Mouse (Mus musculus) C2C12 (cell line): ENCODE measurements around the gene Pbx1. TPM values are rescaled to one million over a fixed set of nuclear protein-coding genes. Genes with fewer than 3 reads are reported as not detected.

Experiments used
- H3K27me3 ChIP-seq: one replicate; pipeline ENCODE4 v1.6.1; 2011; ENCODE audit not compliant: control insufficient read depth, insufficient read depth, insufficient read length
- H3K36me3 ChIP-seq: one replicate; pipeline ENCODE4 v1.6.1; 2011; ENCODE audit not compliant: control insufficient read depth, insufficient read depth
- H3K4me3 ChIP-seq: one replicate; pipeline ENCODE4 v1.5.1; 2011; ENCODE audit warnings: mild to moderate bottlenecking, control low read depth; ENCODE audit not compliant: poor library complexity, insufficient read depth, severe bottlenecking
- H3K79me2 ChIP-seq: one replicate; pipeline ENCODE4 v1.6.1; 2011; ENCODE audit not compliant: control insufficient read depth, insufficient read depth
- H3K79me3 ChIP-seq: one replicate; pipeline ENCODE4 v1.6.1; 2011; ENCODE audit warnings: low read depth, control low read depth
- H3ac ChIP-seq: one replicate; pipeline ENCODE3; 2011; ENCODE audit warnings: low read depth; ENCODE audit not compliant: control insufficient read depth, insufficient read length
- CEBPB ChIP-seq: IDR thresholded peaks from one replicate; pipeline ENCODE4 v1.6.1; 2011; ENCODE audit warnings: low read depth, mild to moderate bottlenecking, control low read depth, moderate library complexity
- CTCF ChIP-seq: IDR thresholded peaks from one replicate; pipeline ENCODE4 v1.5.1; 2011; ENCODE audit not compliant: control insufficient read depth, insufficient read depth, insufficient read length
- FOSL1 ChIP-seq: IDR thresholded peaks from one replicate; pipeline ENCODE4 v1.8.0; 2011; ENCODE audit warnings: mild to moderate bottlenecking, low read length; ENCODE audit not compliant: poor library complexity, insufficient read depth, severe bottlenecking
- MAX ChIP-seq: IDR thresholded peaks from one replicate; pipeline ENCODE4 v1.6.1; 2011; ENCODE audit warnings: mild to moderate bottlenecking, control low read depth
- MYOD1 ChIP-seq: IDR thresholded peaks from one replicate; pipeline ENCODE4 v1.6.1; 2011; ENCODE audit warnings: low read depth; ENCODE audit not compliant: control insufficient read depth, insufficient read length
- MYOG ChIP-seq: IDR thresholded peaks from one replicate; pipeline ENCODE4 v1.6.1; 2011; ENCODE audit not compliant: control insufficient read depth, insufficient read length; ENCODE audit errors: extremely low read depth
- USF1 ChIP-seq: IDR thresholded peaks from one replicate; pipeline ENCODE4 v1.6.1; 2011; ENCODE audit warnings: low read depth, mild to moderate bottlenecking, control low read depth, moderate library complexity
- polyA plus RNA-seq: library from polyadenylated mRNA; unstranded; fragments of >200 nt; fragmentation: generic; extraction: Trizol; gene quantifications from one replicate; pipeline ENCODE4 v1.2.1, GENCODE M21; 2012; ENCODE audit warnings: missing spikeins

Pbx1 gene
- polyA plus RNA-seq, 1 experiment, result 29.4 TPM

DNA sequence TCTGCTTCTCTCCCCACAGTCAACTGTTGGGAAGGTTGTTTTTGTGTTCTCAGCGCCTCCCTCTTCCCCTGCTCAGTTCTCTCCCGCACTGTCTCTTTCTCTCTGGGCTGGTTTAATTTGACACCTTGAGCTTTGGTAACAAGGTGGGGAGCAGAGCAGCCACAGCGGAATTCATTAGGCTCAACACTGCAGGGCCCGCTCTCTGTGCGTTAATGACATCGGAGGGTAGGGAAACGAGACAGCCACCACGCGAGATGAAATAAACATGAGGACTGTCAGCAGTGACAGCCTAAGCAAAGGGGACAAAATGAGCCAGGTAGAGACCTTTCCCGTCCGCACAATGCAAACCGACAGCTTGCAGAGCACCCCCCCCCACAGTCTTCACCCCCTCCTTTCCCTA is 90.2 kb downstream of the Pbx1 start:
- H3K4me3 ChIP-seq, result no peak overlapping the region

DNA sequence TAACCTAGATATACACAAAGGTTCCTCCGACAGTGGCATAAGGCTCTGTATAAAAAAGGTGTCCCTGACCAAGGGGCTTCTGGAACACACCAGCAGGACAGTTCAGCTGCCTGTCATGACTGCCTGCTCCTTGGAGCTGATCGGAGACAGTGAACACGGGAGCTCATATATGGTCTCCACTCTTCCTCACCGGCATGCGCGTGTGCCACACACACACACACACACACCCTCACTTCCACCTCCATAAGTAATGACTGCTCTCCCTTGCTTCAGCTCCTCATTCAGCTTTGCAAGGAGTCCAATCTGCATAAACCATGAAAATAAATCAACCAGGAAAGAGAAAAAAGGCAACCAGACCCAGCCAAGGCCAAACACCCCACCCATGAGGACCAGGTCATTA is 90.7 kb downstream of the Pbx1 start:
- Histone ChIP-seq H3ac (no peak overlapping the region), H3K79me3 (peaks cover 23% of the 10 kb centered on the region), H3K4me3 (no peak overlapping the region), H3K36me3 (peaks cover 16% of the 10 kb centered on the region), H3K27me3 (no peaks in the 10 kb centered on the region), H3K79me2 (peaks cover 88% of the 10 kb centered on the region)
- TF ChIP-seq MYOD1 (no peak), MYOG (no peak), USF1 (no peak), FOSL1 (no peak), MAX (no peak)

More for the DNA sequence above, 90.2 kb downstream of the Pbx1 start:
- peaks cover 21% of the 10 kb centered on the region for H3K79me3 ChIP-seq
- no peaks in the 10 kb centered on the region for H3K27me3 ChIP-seq
- peaks cover 88% of the 10 kb centered on the region for H3K79me2 ChIP-seq
- no peak overlapping the region for H3ac ChIP-seq
- H3K36me3 ChIP-seq, result peaks cover 16% of the 10 kb centered on the region
- TF ChIP-seq MYOD1 (no peak), MYOG (no peak), FOSL1 (no peak), MAX (no peak), CEBPB (no peak), USF1 (no peak), CTCF (no peak)

DNA sequence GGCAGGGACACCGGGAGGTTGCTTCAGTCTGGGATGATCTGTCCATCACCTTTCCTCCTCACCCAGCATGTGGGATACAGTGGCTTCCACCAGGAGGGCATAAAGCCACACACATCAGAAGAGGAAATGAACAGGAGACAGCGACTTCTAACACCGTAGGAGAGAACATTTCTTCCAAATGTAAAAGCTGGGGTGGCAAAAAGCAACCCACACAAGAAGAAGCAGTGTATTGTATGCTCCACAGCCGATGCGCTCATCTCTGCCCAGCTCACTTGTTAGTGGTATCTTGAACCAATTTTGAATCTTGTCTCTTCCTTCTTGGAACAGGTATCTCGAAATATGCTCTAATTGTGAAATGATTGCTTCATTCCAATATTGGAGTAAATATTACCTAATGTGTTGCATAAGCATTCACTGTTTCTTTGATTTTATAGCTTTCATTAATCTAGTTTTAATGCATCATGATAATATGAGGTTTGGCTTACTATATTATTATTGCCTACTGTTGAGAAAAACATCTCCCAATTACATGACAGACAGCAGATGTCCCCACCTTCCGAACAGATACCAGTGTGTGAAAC is 95.7 kb downstream of the Pbx1 start:
- H3K36me3 ChIP-seq, result peaks cover 16% of the 10 kb centered on the region
- no peak overlapping the region for H3ac ChIP-seq
- H3K79me3 ChIP-seq, result peaks cover 34% of the 10 kb centered on the region
- H3K4me3 ChIP-seq, result no peak overlapping the region
- TF ChIP-seq MYOG, result no peak
- H3K27me3 ChIP-seq, result no peaks in the 10 kb centered on the region
- H3K79me2 ChIP-seq, result peaks cover 69% of the 10 kb centered on the region

DNA sequence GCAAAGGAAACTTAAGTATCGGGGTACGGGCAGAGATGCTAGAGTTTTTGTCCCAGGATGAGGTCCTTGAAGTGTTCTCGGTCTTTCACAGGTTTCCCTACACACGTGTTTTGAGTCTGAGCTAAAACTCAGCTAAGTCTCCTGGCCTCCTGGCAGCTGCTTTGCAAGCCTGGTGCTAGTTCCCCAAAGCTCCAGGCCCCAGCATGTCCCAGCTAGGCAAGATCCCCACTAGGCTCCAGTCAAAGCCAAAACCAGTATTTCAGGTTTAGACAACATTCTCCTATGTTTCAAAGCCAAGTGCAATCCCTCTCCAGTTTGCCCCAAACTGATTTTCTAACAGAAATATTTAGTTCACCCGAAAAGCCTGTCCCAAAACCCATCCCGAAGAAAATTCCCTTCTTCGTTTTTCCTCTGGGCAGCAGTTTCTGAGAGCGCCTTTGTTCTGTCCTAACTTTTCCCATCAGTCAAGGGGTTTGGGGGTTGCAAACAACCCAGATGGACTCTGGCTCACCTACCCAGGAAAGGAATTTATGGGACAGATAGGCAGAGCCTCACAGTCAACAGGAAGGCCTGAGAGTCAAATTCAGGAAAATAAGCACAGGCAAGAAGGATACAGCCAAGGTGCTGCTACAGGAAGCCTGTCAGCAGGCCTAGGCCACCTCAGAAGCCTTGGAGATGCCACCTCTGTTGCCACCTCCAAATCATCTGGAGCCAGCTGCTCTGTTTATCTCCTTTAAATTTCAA is 97.1 kb downstream of the Pbx1 start:
- H3K27me3 ChIP-seq, result no peaks in the 10 kb centered on the region

DNA sequence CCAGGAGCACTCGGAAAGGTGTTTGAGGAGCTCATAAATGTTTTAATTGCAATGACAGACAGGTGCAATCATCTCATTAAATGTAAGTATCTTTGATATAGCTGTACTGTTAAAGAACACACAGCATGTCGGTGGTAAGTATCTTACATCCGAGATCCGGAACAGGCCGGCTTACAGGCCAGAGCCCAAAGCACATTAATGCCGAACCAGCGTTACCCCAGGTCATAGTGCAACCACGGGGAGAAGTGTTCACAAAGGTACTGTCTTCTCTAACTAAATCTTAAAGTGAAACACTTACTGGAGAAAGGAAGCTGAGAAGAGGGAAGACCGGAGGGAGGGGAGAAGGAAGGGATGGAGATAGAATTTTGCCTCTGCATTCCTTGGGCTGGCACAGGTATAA is 100.0 kb downstream of the Pbx1 start:
- Histone ChIP-seq H3K79me3 (peaks cover 37% of the 10 kb centered on the region), H3ac (no peak overlapping the region), H3K36me3 (peaks cover 5% of the 10 kb centered on the region), H3K27me3 (no peaks in the 10 kb centered on the region), H3K79me2 (peaks cover 62% of the 10 kb centered on the region), H3K4me3 (no peak overlapping the region)
- no peak for TF ChIP-seq FOSL1
- no peak for TF ChIP-seq MYOG
- TF ChIP-seq CTCF, result no peak
- no peak for TF ChIP-seq CEBPB
- no peak for TF ChIP-seq USF1
- TF ChIP-seq MYOD1, result no peak
- TF ChIP-seq MAX, result no peak

More for the DNA sequence above, 97.1 kb downstream of the Pbx1 start:
- no peak for TF ChIP-seq MYOD1
- TF ChIP-seq FOSL1, result no peak
- TF ChIP-seq CEBPB, result no peak
- TF ChIP-seq USF1, result no peak
- no peak for TF ChIP-seq CTCF
- no peak for TF ChIP-seq MAX
- TF ChIP-seq MYOG, result no peak
- Histone ChIP-seq H3ac (no peak overlapping the region), H3K79me3 (peaks cover 38% of the 10 kb centered on the region), H3K36me3 (peaks cover 16% of the 10 kb centered on the region), H3K79me2 (peaks cover 61% of the 10 kb centered on the region), H3K4me3 (no peak overlapping the region)

DNA sequence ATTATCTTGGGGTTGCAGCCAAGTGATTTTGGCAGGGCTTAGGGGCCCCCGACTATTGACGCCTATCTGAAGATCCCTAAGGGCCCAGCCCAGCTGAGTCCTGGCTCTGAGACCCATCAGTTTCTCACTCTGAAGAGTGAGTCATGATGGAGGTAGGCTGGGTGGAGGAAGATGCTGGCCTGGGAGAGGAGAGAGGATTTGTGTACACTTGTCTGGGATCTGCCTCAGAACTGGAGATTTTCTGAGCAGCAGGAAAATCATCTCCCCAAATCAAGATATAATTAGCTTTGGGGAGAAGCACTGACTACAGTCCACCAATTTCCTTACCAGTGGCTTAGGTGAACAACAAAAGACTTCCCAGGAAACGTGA is 103.8 kb downstream of the Pbx1 start:
- Histone ChIP-seq H3ac (no peak overlapping the region), H3K79me2 (peaks cover 70% of the 10 kb centered on the region), H3K79me3 (peaks cover 23% of the 10 kb centered on the region), H3K4me3 (no peak overlapping the region), H3K27me3 (no peaks in the 10 kb centered on the region), H3K36me3 (no peaks in the 10 kb centered on the region)
- no peak for TF ChIP-seq USF1
- TF ChIP-seq FOSL1, result no peak
- TF ChIP-seq MYOG, result no peak
- TF ChIP-seq CEBPB, result no peak
- no peak for TF ChIP-seq MAX
- no peak for TF ChIP-seq MYOD1
- no peak for TF ChIP-seq CTCF
